Mouse (Mus musculus) embryonic facial prominence, embryonic 13.5 days (tissue): ENCODE measurements at regions not wholly inside any gene's neighbourhood (a gene's known extent, or its start where the extent isn't known, plus 50 kb on each side); places are given as distances from the start of the nearest gene placed in this dataset.

ENCODE experiments used
- ATAC-seq: fragments of 200-750 bp; cut with Nextera tagmentation; 2 replicates; pipeline ENCODE4 v1.8.0; 2017; ENCODE audit warnings: low read depth; ENCODE audit not compliant: insufficient number of reproducible peaks, insufficient read depth, low FRiP score, low TSS enrichment
- H3K27ac ChIP-seq: fragments of 300-500 bp; sonication (generic); 2 replicates; pipeline ENCODE4 v1.5.1; 2015; ENCODE audit warnings: moderate library complexity, mild to moderate bottlenecking, inconsistent platforms
- H3K27me3 ChIP-seq: fragments of 300-500 bp; sonication (generic); 2 replicates; pipeline ENCODE4 v1.6.1; 2015; ENCODE audit warnings: mild to moderate bottlenecking, inconsistent platforms
- H3K36me3 ChIP-seq: fragments of 300-500 bp; sonication (generic); 2 replicates; pipeline ENCODE4 v1.6.1; 2015; ENCODE audit warnings: mild to moderate bottlenecking, inconsistent platforms
- H3K4me1 ChIP-seq: fragments of 300-500 bp; sonication (generic); 2 replicates; pipeline ENCODE4 v1.6.1; 2015; ENCODE audit warnings: inconsistent platforms
- H3K4me2 ChIP-seq: fragments of 300-500 bp; sonication (generic); 2 replicates; pipeline ENCODE4 v1.6.1; 2015; ENCODE audit warnings: moderate library complexity, mild to moderate bottlenecking, inconsistent platforms
- H3K4me3 ChIP-seq: fragments of 300-500 bp; sonication (generic); 2 replicates; pipeline ENCODE4 v1.5.1; 2015; ENCODE audit warnings: mild to moderate bottlenecking, inconsistent platforms
- H3K9ac ChIP-seq: fragments of 300-500 bp; sonication (generic); 2 replicates; pipeline ENCODE4 v1.6.1; 2015; ENCODE audit warnings: mild to moderate bottlenecking, inconsistent platforms
- H3K9me3 ChIP-seq: fragments of 300-500 bp; sonication (generic); 2 replicates; pipeline ENCODE4 v1.6.1; 2016; ENCODE audit warnings: inconsistent platforms
- WGBS: fragments of 180-500 bp; shearing (Covaris S2); methylation state at CpG from one replicate; pipeline ENCODE4 v1.1.7; 2015; ENCODE audit warnings: mixed read lengths; 5-methylcytosine and 5-hydroxymethylcytosine counted together

- WGBS: 43% methylated on average over 6 of the region's 6 CpGs
- no peaks in the 10 kb centered on the region for H3K36me3 ChIP-seq
- H3K4me1 ChIP-seq: peaks cover 22% of the 10 kb centered on the region; the same call in 1 of the 2 replicates
- H3K4me2 ChIP-seq: no peak overlapping the region
- H3K9me3 ChIP-seq: no peaks in the 10 kb centered on the region
- no peak for ATAC-seq
- no peak overlapping the region for H3K4me3 ChIP-seq
- no peaks in the 10 kb centered on the region for H3K27me3 ChIP-seq
- H3K9ac ChIP-seq: no peak overlapping the region
- H3K27ac ChIP-seq: peak overlapping the region; percentile 39
Measured at GRCm38 (mm10) chr14:62053004-62053403, 239.4 kb upstream of the Rnaseh2b start.

GRCm38 (mm10) chr14:62057096-62057495 lies 235.3 kb upstream of the Rnaseh2b start:
- H3K4me2 ChIP-seq: no peak overlapping the region
- peak overlapping the region; percentile 58; the same call in 1 of the 2 replicates for H3K27ac ChIP-seq
- peaks cover 27% of the 10 kb centered on the region; the same call in 1 of the 2 replicates for H3K4me1 ChIP-seq
- no peaks in the 10 kb centered on the region for H3K27me3 ChIP-seq
- ATAC-seq: peak; percentile 74; the same call in 1 of the 2 replicates
- no peak overlapping the region for H3K9ac ChIP-seq
- no peaks in the 10 kb centered on the region for H3K9me3 ChIP-seq
- no peaks in the 10 kb centered on the region for H3K36me3 ChIP-seq
- no peak overlapping the region for H3K4me3 ChIP-seq
- WGBS: 55% methylated on average over 4 of the region's 4 CpGs

DNA sequence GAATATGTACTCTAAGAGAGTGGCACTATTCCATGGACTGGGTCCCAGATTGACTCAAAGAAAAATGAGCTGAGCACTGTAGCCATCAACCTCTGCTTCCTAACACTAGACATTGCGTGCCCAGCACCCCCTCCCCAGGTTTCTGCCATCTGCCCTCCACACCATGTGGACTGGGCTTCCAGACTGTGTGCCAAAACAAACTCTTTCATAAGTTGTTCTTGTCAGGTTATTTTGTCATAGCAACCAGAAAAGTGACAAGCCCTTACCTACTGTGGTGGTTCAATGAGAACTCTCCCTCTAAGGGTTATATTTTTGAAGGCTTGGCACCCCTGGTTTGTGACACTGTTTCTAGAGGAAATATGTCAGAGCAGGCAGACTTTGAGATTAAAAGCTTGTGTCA lies 234.3 kb upstream of the Rnaseh2b start:
- Histone ChIP-seq H3K36me3 (no peaks in the 10 kb centered on the region), H3K4me2 (no peak overlapping the region), H3K27me3 (no peaks in the 10 kb centered on the region), H3K4me1 (peaks cover 22% of the 10 kb centered on the region; the same call in 1 of the 2 replicates), H3K9ac (no peak overlapping the region), H3K27ac (no peak overlapping the region), H3K4me3 (no peak overlapping the region), H3K9me3 (no peaks in the 10 kb centered on the region)
- WGBS: 93% methylated on average over 1 of the region's 1 CpGs
- ATAC-seq: no peak

GRCm38 (mm10) chr14:62071140-62071539 lies 221.2 kb upstream of the Rnaseh2b start:
- no peak for ATAC-seq
- Histone ChIP-seq H3K9me3 (no peaks in the 10 kb centered on the region), H3K9ac (no peak overlapping the region), H3K4me1 (peaks cover 5% of the 10 kb centered on the region), H3K4me3 (no peak overlapping the region), H3K36me3 (no peaks in the 10 kb centered on the region), H3K4me2 (no peak overlapping the region), H3K27ac (peak overlapping the region; percentile 5; the same call in 1 of the 2 replicates), H3K27me3 (no peaks in the 10 kb centered on the region)
- 57% methylated on average over 6 of the region's 6 CpGs for WGBS

GRCm38 (mm10) chr14:62084047-62084446 lies 208.3 kb upstream of the Rnaseh2b start:
- Histone ChIP-seq H3K9me3 (no peaks in the 10 kb centered on the region), H3K4me3 (no peak overlapping the region), H3K27me3 (no peaks in the 10 kb centered on the region; the same call in 1 of the 2 replicates), H3K36me3 (no peaks in the 10 kb centered on the region), H3K4me1 (peaks cover 9% of the 10 kb centered on the region; the same call in 1 of the 2 replicates), H3K27ac (no peak overlapping the region), H3K4me2 (no peak overlapping the region), H3K9ac (no peak overlapping the region)
- WGBS: 67% methylated on average over 2 of the region's 2 CpGs
- ATAC-seq: no peak

- Histone ChIP-seq H3K36me3 (no peaks in the 10 kb centered on the region), H3K4me3 (no peak overlapping the region), H3K9me3 (no peaks in the 10 kb centered on the region), H3K27me3 (no peaks in the 10 kb centered on the region; the same call in 1 of the 2 replicates), H3K27ac (no peak overlapping the region), H3K9ac (no peak overlapping the region), H3K4me2 (no peak overlapping the region), H3K4me1 (peaks cover 9% of the 10 kb centered on the region; the same call in 1 of the 2 replicates)
- 40% methylated on average over 3 of the region's 3 CpGs for WGBS
- ATAC-seq: no peak
Measured at GRCm38 (mm10) chr14:62088174-62088573, 204.2 kb upstream of the Rnaseh2b start.

GRCm38 (mm10) chr14:62117532-62117931 lies 174.9 kb upstream of the Rnaseh2b start:
- WGBS: 91% methylated on average over 3 of the region's 3 CpGs
- no peak overlapping the region for H3K4me2 ChIP-seq
- no peak for ATAC-seq
- no peaks in the 10 kb centered on the region; the same call in 1 of the 2 replicates for H3K4me1 ChIP-seq
- no peaks in the 10 kb centered on the region for H3K36me3 ChIP-seq
- H3K9ac ChIP-seq: no peak overlapping the region
- no peaks in the 10 kb centered on the region for H3K9me3 ChIP-seq
- no peak overlapping the region for H3K4me3 ChIP-seq
- no peaks in the 10 kb centered on the region for H3K27me3 ChIP-seq
- H3K27ac ChIP-seq: no peak overlapping the region

GRCm38 (mm10) chr14:62118542-62118953 lies 173.8 kb upstream of the Rnaseh2b start:
- Histone ChIP-seq H3K9ac (no peak overlapping the region), H3K36me3 (no peaks in the 10 kb centered on the region), H3K27me3 (no peaks in the 10 kb centered on the region), H3K4me2 (no peak overlapping the region), H3K4me3 (no peak overlapping the region), H3K4me1 (peaks cover 5% of the 10 kb centered on the region; the same call in 1 of the 2 replicates), H3K27ac (no peak overlapping the region), H3K9me3 (no peaks in the 10 kb centered on the region)
- no peak for ATAC-seq
- 41% methylated on average over 2 of the region's 2 CpGs for WGBS

DNA sequence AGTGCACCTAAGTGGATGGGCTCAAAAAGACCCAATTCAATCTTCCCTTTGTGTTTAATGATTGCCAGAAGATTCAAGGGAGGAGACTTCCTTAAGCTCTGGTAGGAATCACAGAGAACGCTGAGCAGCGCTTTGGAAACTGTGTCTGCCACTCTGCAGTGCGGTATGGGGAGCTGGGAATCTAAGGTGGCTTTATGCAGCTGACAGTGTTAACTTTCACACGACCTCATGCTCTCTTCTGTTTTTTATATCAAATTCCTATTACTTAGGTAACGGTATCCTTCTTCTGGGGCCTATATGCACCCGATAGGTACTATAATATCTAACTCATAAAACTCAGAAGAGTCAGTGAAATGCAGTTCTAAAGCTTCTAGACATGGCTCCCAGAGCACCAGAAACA lies 163.5 kb upstream of the Rnaseh2b start:
- H3K36me3 ChIP-seq: no peaks in the 10 kb centered on the region
- ATAC-seq: no peak
- no peak overlapping the region for H3K27ac ChIP-seq
- no peaks in the 10 kb centered on the region for H3K27me3 ChIP-seq
- 83% methylated on average over 6 of the region's 6 CpGs for WGBS
- H3K4me2 ChIP-seq: no peak overlapping the region
- H3K4me1 ChIP-seq: peaks cover 2% of the 10 kb centered on the region; the same call in 1 of the 2 replicates
- H3K9ac ChIP-seq: no peak overlapping the region
- H3K4me3 ChIP-seq: no peak overlapping the region
- no peaks in the 10 kb centered on the region for H3K9me3 ChIP-seq

- 75% methylated on average over 8 of the region's 8 CpGs for WGBS
- Histone ChIP-seq H3K9ac (no peak overlapping the region), H3K4me2 (no peak overlapping the region), H3K36me3 (no peaks in the 10 kb centered on the region), H3K4me1 (no peaks in the 10 kb centered on the region), H3K9me3 (peaks cover 8% of the 10 kb centered on the region), H3K27me3 (no peaks in the 10 kb centered on the region), H3K27ac (no peak overlapping the region), H3K4me3 (no peak overlapping the region)
- no peak for ATAC-seq
Measured at GRCm38 (mm10) chr14:62132353-62132816, 160.0 kb upstream of the Rnaseh2b start.

- H3K9me3 ChIP-seq: peaks cover 8% of the 10 kb centered on the region
- 49% methylated on average over 5 of the region's 5 CpGs for WGBS
- H3K36me3 ChIP-seq: no peaks in the 10 kb centered on the region
- ATAC-seq: no peak
- no peak overlapping the region for H3K4me2 ChIP-seq
- H3K27ac ChIP-seq: no peak overlapping the region
- no peak overlapping the region for H3K9ac ChIP-seq
- 0 out of 2 replicates have a peak, but pooled peaks cover 7% of the 10 kb centered on the region for H3K4me1 ChIP-seq
- no peak overlapping the region for H3K4me3 ChIP-seq
- no peaks in the 10 kb centered on the region for H3K27me3 ChIP-seq
Measured at GRCm38 (mm10) chr14:62137981-62138380, 154.4 kb upstream of the Rnaseh2b start.

- WGBS: 41% methylated on average over 17 of the region's 17 CpGs
- Histone ChIP-seq H3K36me3 (no peaks in the 10 kb centered on the region), H3K9ac (no peak overlapping the region), H3K4me2 (peak overlapping the region; percentile 27), H3K27ac (peak overlapping the region; percentile 55), H3K4me1 (peaks cover 12% of the 10 kb centered on the region; the same call in 1 of the 2 replicates), H3K4me3 (no peak overlapping the region), H3K27me3 (no peaks in the 10 kb centered on the region), H3K9me3 (no peaks in the 10 kb centered on the region)
- ATAC-seq: no peak
Measured at GRCm38 (mm10) chr14:62144385-62145030, 147.9 kb upstream of the Rnaseh2b start.
